Mouse (Mus musculus): ENCODE results near the gene C8g.

Gene C8g

GRCm38 (mm10) chr2:25501593-25502486 lies at the start of gene C8g:
TSS of gene C8g (minus strand) at chr2:25501719.
- no peak for DNase-seq (ENCODE audit: low spot score)

- DNase-seq (ENCODE audit: low spot score): no peak
Measured at GRCm38 (mm10) chr2:25551186-25551585, 49.7 kb upstream of the C8g start.

- no peak for DNase-seq (ENCODE audit: low spot score)
Measured at GRCm38 (mm10) chr2:25549021-25549991, 47.8 kb upstream of the C8g start.

GRCm38 (mm10) chr2:25546811-25547491 lies 45.4 kb upstream of the C8g start, which contains the start of gene Traf2:
TSS of gene Traf2 (minus strand) at chr2:25546940.
- peak; percentile 98 for DNase-seq (ENCODE audit: low spot score)

- DNase-seq (ENCODE audit: low spot score): no peak
Measured at GRCm38 (mm10) chr2:25545996-25546810, 44.7 kb upstream of the C8g start.

GRCm38 (mm10) chr2:25541644-25542367 lies 40.3 kb upstream of the C8g start:
- DNase-seq (ENCODE audit: low spot score): no peak

- DNase-seq (ENCODE audit: low spot score): no peak
Measured at GRCm38 (mm10) chr2:25540541-25540948, 39.0 kb upstream of the C8g start.

GRCm38 (mm10) chr2:25536531-25536930 lies 35.0 kb upstream of the C8g start:
- DNase-seq (ENCODE audit: low spot score): no peak

GRCm38 (mm10) chr2:25534866-25535182 lies 33.3 kb upstream of the C8g start:
- DNase-seq (ENCODE audit: low spot score): no peak

GRCm38 (mm10) chr2:25534178-25534865 lies 32.8 kb upstream of the C8g start:
- DNase-seq (ENCODE audit: low spot score): peak; percentile 59

GRCm38 (mm10) chr2:25533707-25534106 lies 32.2 kb upstream of the C8g start:
- no peak for DNase-seq (ENCODE audit: low spot score)

- no peak for DNase-seq (ENCODE audit: low spot score)
Measured at GRCm38 (mm10) chr2:25526510-25527302, 25.2 kb upstream of the C8g start.

- DNase-seq (ENCODE audit: low spot score): no peak
Measured at GRCm38 (mm10) chr2:25509912-25510311, 8.4 kb upstream of the C8g start.

- DNase-seq (ENCODE audit: low spot score): no peak
Measured at GRCm38 (mm10) chr2:25506964-25507363, 5.4 kb upstream of the C8g start.

- DNase-seq (ENCODE audit: low spot score): no peak
Measured at GRCm38 (mm10) chr2:25505860-25506259, 4.3 kb upstream of the C8g start.

- no peak for DNase-seq (ENCODE audit: low spot score)
Measured at GRCm38 (mm10) chr2:25505000-25505399, 3.5 kb upstream of the C8g start.

- DNase-seq (ENCODE audit: low spot score): no peak
Measured at GRCm38 (mm10) chr2:25504538-25504937, 3.0 kb upstream of the C8g start.

GRCm38 (mm10) chr2:25502726-25503125 lies 1.2 kb upstream of the C8g start:
- no peak for DNase-seq (ENCODE audit: low spot score)

Data from ovary, postnatal 36 days (tissue).